Mouse (Mus musculus): ENCODE data around the gene Med17.

Med17 gene

DNA sequence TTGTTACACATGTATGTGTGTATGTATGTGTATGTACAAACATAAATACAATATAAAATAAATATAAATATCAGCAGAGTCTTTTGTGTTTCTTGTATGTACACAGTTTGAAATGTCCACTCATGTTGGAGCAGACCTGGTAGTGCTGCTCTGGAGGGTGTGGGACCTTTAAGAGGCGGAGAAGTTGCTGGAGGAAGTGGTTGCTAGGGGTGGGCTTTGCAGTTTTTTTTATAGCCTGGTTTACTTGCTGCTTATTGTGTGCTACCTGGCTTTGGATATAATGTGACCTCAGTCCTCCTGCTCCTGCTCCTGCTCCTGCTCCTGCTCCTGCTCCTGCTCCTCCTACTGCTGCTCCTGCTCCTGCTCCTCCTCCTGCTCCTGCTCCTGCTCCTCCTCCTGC is 46.1 kb downstream of the Med17 start:
- no peak for DNase-seq

DNA sequence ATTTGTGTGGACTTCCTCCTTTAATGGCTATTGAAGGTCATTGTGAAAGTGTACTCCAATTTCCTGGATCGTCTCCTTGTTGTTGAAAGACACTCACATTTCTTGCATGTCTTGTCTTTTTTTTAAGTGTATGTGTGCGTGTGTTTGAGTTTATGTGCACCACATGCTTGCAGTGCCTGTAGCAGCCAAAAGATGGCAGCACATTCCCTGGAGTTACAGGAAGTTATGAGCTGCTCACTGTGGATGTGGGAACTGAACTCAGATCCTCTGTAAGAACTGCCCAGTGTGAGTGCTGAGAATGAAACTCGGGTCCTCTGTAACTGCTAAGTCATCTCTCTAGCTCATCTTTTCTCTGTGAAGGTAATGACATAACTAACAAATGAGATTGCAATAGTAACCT is 47.3 kb downstream of the Med17 start:
- no peak for DNase-seq

DNA sequence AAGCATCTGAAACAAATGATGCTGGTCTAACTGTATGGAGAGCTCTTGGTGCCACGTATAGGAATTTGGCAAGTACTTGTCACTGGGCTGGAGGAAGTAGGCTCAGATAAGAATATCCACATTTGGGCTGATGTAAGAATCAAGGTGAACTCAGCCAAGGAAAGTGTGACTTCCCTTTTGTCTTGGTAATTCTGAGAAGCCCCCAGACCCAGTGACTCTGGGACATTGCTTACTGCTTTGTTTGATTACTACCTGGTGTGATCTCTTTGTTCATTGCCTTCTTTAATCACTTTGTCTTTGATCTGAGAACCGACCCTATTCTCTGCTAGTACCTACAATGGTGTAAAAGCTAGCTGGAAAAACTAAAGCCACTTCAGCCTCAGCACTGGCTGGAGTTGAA is 54.8 kb downstream of the Med17 start:
- DNase-seq = no peak

DNA sequence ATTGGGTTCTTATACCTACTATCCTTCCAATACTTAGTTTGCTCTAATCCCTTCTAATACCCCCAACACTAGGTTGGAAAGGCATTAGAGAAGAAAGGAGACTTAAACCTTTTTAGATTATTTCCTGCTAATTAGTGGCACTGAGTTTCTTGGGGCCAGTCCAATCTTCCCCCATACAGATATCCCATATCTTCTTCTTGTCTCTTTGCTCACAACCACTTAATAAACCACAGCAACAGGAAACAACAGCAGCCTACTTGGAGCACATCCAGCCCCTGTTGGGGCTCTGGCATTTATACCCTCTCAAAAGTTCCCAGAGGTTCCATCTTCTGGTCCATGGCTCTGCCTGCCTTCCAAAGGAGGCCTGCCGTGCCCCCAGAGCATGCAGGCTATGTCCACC is 66.0 kb downstream of the Med17 start:
- no peak for DNase-seq

DNA sequence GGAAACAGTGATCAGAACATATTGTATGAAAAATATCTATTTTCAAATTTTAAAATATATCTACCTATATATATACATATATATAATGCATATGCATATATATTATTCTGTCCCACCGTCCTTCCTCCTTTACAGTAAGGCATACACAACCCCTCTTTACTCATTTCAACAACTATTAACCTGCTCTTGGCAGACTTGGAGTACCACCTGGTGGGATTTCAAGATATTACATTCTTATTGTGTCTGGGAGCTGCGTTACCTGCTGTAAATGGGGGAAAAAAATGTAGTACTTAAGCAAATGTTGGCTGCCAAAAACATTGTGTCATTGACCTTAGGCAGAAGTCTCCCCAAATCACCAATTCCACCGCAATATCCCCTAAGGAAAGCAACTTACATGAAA is 67.9 kb downstream of the Med17 start:
- no peak for DNase-seq

Data from right cerebral cortex, postnatal 14 days (tissue).